Comparison of ENCODE assay signal across 8 mouse cellular contexts in the genomic region with DNA sequence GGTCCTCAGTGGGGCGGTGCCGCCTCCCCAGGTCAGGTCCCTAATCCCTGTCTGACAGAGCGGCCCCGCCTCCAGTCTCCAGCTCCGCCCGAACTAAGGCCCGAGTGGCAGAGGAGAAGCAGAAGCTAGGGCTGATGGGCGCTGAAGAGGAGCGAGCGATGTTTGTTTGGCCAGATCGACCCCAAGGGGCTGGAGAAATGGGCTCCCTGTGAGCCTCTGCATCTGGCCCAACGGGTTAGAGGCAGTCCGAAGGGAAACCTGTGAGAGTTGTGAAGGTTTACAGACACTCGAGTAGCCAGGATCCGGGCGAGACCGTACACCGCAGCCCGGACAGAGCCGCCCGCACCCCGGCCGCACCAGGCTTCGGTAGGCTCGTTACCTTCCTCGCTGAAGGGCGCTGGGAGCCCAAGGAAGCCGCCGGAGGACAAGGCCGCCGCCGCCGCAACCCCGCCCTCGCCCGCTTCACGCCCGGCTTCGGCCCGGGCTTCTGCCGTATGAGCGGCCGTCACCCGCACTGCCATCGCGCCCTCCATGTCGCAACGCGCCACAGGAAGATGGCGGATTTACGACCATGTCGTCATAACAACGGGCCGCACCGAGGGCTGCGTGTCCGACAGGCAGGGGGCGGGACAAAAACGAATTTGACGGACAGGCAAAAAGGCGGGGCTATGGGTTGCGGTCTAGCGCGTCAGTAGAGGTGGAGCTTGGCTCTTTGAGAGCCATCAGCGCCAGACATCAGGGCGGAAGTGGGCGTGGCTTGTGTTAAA. TPM values are rescaled to one million over a fixed set of nuclear protein-coding genes. Genes with fewer than 3 reads are reported as not detected.
A peak's percentile ranks its signal among the peaks of the same experiment; 100 is the strongest.
DNase-seq lines count a peak whose midpoint lies in the region; ATAC-seq and TF ChIP-seq lines count a peak whose summit lies in the region.

No protein-coding gene starts in this region.

- H3K4me3 ChIP-seq in ES-E14 (ENCODE audit: insufficient read depth in 1 of 2, low read depth in 1 of 2, low read length in 2 of 2, poor library complexity in 1 of 2, severe bottlenecking in 1 of 2), result peak overlapping the region; percentile 85
- peak overlapping the region; percentile 73 for H3K4me3 ChIP-seq in forebrain, embryonic 15.5 days
- H3K4me3 ChIP-seq in layer of hippocampus, adult 2 months, result peak overlapping the region; percentile 78
- peak overlapping the region; percentile 91 for H3K4me3 ChIP-seq in lung, embryonic 14.5 days (ENCODE audit: low read depth, low read length)
- peak overlapping the region; percentile 79 for H3K4me3 ChIP-seq in olfactory bulb, adult 2 months (ENCODE audit: insufficient read depth, low read depth, low read length)
- H3K4me3 ChIP-seq in thymus, adult 2 months (ENCODE audit: control insufficient read depth, insufficient read depth, low read length), result peak overlapping the region; percentile 73

- peak overlapping the region; percentile 91 for H3K9ac ChIP-seq in ES-E14 (ENCODE audit: insufficient read depth, low read depth, low read length, poor library complexity, severe bottlenecking)
- peak overlapping the region; percentile 92 for H3K9ac ChIP-seq in forebrain, embryonic 15.5 days (replicated peaks)
- peak overlapping the region; percentile 94 for H3K9ac ChIP-seq in lung, embryonic 14.5 days

- no peaks in the 10 kb centered on the region for H3K27me3 ChIP-seq in forebrain, embryonic 15.5 days
- H3K27me3 ChIP-seq in lung, embryonic 14.5 days (ENCODE audit: insufficient read depth, low read length), result no peaks in the 10 kb centered on the region
- no peaks in the 10 kb centered on the region for H3K27me3 ChIP-seq in thymus, adult 2 months (ENCODE audit: control insufficient read depth, insufficient read depth, low read length)

- 0 out of 2 replicates have a peak, but pooled peaks have one; percentile 5 for TF ChIP-seq CTCF in layer of hippocampus, adult 2 months (conservative IDR thresholded peaks at IDR 0.05)
- TF ChIP-seq CTCF in lung, embryonic 14.5 days (IDR thresholded peaks at IDR 0.05; ENCODE audit: low read depth), result peak; percentile 32; the same call in 1 of the 2 replicates
- no peak for TF ChIP-seq CTCF in olfactory bulb, adult 2 months (IDR thresholded peaks at IDR 0.05; ENCODE audit: insufficient read depth, low read depth, low read length)
- TF ChIP-seq CTCF in thymus, adult 2 months (IDR thresholded peaks at IDR 0.05; ENCODE audit: borderline replicate concordance, control insufficient read depth, extremely low read depth, insufficient read depth, low read length, poor library complexity), result peak; percentile 56; the same call in 1 of the 2 replicates

- TF ChIP-seq POLR2A in olfactory bulb, adult 2 months (IDR thresholded peaks at IDR 0.05; ENCODE audit: insufficient read depth, low read depth, low read length), result peak; percentile 85
- TF ChIP-seq POLR2A in thymus, adult 2 months (IDR thresholded peaks at IDR 0.05; ENCODE audit: control insufficient read depth, extremely low read depth, insufficient read depth, low read length, poor library complexity), result peak; percentile 87

- intact Hi-C loops in heart, postnatal 36 days (cut with DNase I), result no loop called here

- peak overlapping the region; percentile 74 for H3K4me2 ChIP-seq in forebrain, embryonic 15.5 days (replicated peaks)
- peak overlapping the region; percentile 59 for H3K4me2 ChIP-seq in lung, embryonic 14.5 days

- DNase-seq in ES-E14 (ENCODE audit: low read depth, low spot score), result peak; percentile 99
- DNase-seq in cerebellum, adult 11-12 months, result peak; percentile 99
- DNase-seq in heart, postnatal 36 days, result peak; percentile 99
- peak; percentile 99 to 100 for DNase-seq in layer of hippocampus, adult 2 months (ENCODE audit: low spot score in 2 of 2)
- DNase-seq in lung, embryonic 14.5 days, result peak; percentile 100
- DNase-seq in thymus, adult 2 months, result peak; percentile 100

- ATAC-seq in forebrain, embryonic 15.5 days (replicated peaks), result peak; percentile 96
- peak; percentile 94 for ATAC-seq in lung, embryonic 14.5 days (ENCODE audit: insufficient read depth)

- 0 out of 4 replicates have a peak, but pooled peaks cover 0 to 2% of the 10 kb centered on the region in 2 experiments for H3K4me1 ChIP-seq in ES-E14 (ENCODE audit: control insufficient read depth in 2 of 2, insufficient read depth in 2 of 2, low read length in 2 of 2, poor library complexity in 1 of 2)
- peaks cover 24% of the 10 kb centered on the region for H3K4me1 ChIP-seq in forebrain, embryonic 15.5 days
- 0 out of 2 replicates have a peak, but pooled peaks cover 5% of the 10 kb centered on the region for H3K4me1 ChIP-seq in lung, embryonic 14.5 days (ENCODE audit: insufficient read depth)
- H3K4me1 ChIP-seq in olfactory bulb, adult 2 months (ENCODE audit: control insufficient read depth, insufficient read depth, low read length), result no peaks in the 10 kb centered on the region
- peaks cover 2% of the 10 kb centered on the region; the same call in 1 of the 2 replicates for H3K4me1 ChIP-seq in thymus, adult 2 months (replicated peaks; ENCODE audit: control insufficient read depth, insufficient read depth, low read length)

- H3K36me3 ChIP-seq in ES-E14 (ENCODE audit: control insufficient read depth, insufficient read depth, low read length, poor library complexity, severe bottlenecking), result peaks cover 2% of the 10 kb centered on the region; the same call in 1 of the 2 replicates
- H3K36me3 ChIP-seq in forebrain, embryonic 15.5 days, result peaks cover 16% of the 10 kb centered on the region
- peaks cover 11% of the 10 kb centered on the region for H3K36me3 ChIP-seq in lung, embryonic 14.5 days (ENCODE audit: insufficient read depth)
- H3K36me3 ChIP-seq in thymus, adult 2 months (ENCODE audit: control insufficient read depth, insufficient read depth, low read length), result peaks cover 5% of the 10 kb centered on the region

- WGBS in forebrain, embryonic 15.5 days, result 0% methylated on average over 67 of the region's 67 CpGs
- WGBS in lung, embryonic 14.5 days, result under 1% methylated on average over 67 of the region's 67 CpGs
- under 1% methylated on average over 67 of the region's 67 CpGs for WGBS in olfactory bulb, adult 2 months
- under 1% methylated on average over 67 of the region's 67 CpGs for WGBS in thymus, adult 2 months

- H3K9me3 ChIP-seq in ES-E14 (ENCODE audit: control insufficient read depth, insufficient read depth, low read depth, low read length), result no peaks in the 10 kb centered on the region
- H3K9me3 ChIP-seq in forebrain, embryonic 15.5 days, result no peaks in the 10 kb centered on the region
- H3K9me3 ChIP-seq in lung, embryonic 14.5 days (ENCODE audit: low read depth, low read length), result no peaks in the 10 kb centered on the region

- peak overlapping the region; percentile 61 for H3K27ac ChIP-seq in ES-E14 (ENCODE audit: insufficient read depth, low read depth, low read length, poor library complexity, severe bottlenecking)
- peak overlapping the region; percentile 85 for H3K27ac ChIP-seq in forebrain, embryonic 15.5 days (replicated peaks)
- H3K27ac ChIP-seq in layer of hippocampus, adult 2 months, result peak overlapping the region; percentile 96
- H3K27ac ChIP-seq in lung, embryonic 14.5 days (ENCODE audit: low read depth), result peak overlapping the region; percentile 98
- peak overlapping the region; percentile 91 for H3K27ac ChIP-seq in olfactory bulb, adult 2 months (ENCODE audit: insufficient read depth, low read depth, low read length)
- peak overlapping the region; percentile 61 for H3K27ac ChIP-seq in thymus, adult 2 months (ENCODE audit: control insufficient read depth, insufficient read depth, low read length)

- in situ Hi-C loops in ES-E14 (cut with MboI; ENCODE audit: low sequenced_read_pairs in 2 of 2, unreplicated experiment in 2 of 2), result no loop called here

RNA-seq across cellular contexts. Expression of gene Dnase1l2, which starts 12.0 kb away (rescaled TPM):
- 1.2 and 1.8 TPM in 2 replicates for total RNA-seq in ES-E14 (2012; rRNA removed)
- 5.7 and 6.6 TPM in 2 replicates for polyA plus RNA-seq in forebrain, embryonic 15.5 days (2015; fragmentation: Nextera tagmentation; extraction: Ambion mirVana)
- 1 to 10 TPM; 1.1 to 1.4 TPM for total RNA-seq in heart, postnatal 36 days (2021)
- 10 to 100 TPM in 1 of 2 experiments, 1 to 10 TPM in 1; 5.4 to 10.7 TPM for total RNA-seq in layer of hippocampus, adult 2 months (2021)
- 1.8 and 2.6 TPM in 2 replicates for polyA plus RNA-seq in lung, embryonic 14.5 days (2014; fragmentation: Nextera tagmentation; extraction: Ambion mirVana)
- not detected in 2 replicates for polyA plus RNA-seq in olfactory bulb, adult 2 months (2012; ENCODE audit: insufficient read depth, insufficient read length, low replicate concordance, missing spikeins)
- polyA plus RNA-seq in thymus, adult 2 months (2012; rRNA removed), result 11.3 and 18.2 TPM in 2 replicates

RNA-seq across cellular contexts. Expression of gene E4f1, which starts 15.2 kb away (rescaled TPM):
- 23.4 and 38.2 TPM in 2 replicates for total RNA-seq in ES-E14 (2012; rRNA removed)
- polyA plus RNA-seq in forebrain, embryonic 15.5 days (2015; fragmentation: Nextera tagmentation; extraction: Ambion mirVana), result 44.0 and 44.9 TPM in 2 replicates
- 10 to 100 TPM; 11.0 to 12.4 TPM for total RNA-seq in heart, postnatal 36 days (2021)
- total RNA-seq in layer of hippocampus, adult 2 months (2021), result 10 to 100 TPM; 34.0 to 39.4 TPM
- 22.3 and 25.2 TPM in 2 replicates for polyA plus RNA-seq in lung, embryonic 14.5 days (2014; fragmentation: Nextera tagmentation; extraction: Ambion mirVana)
- not detected in 2 replicates for polyA plus RNA-seq in olfactory bulb, adult 2 months (2012; ENCODE audit: insufficient read depth, insufficient read length, low replicate concordance, missing spikeins)
- 166 and 188 TPM in 2 replicates for polyA plus RNA-seq in thymus, adult 2 months (2012; rRNA removed)

RNA-seq across cellular contexts. Expression of gene Pgp, which starts 15.3 kb away (rescaled TPM):
- 12.8 and 16.6 TPM in 2 replicates for total RNA-seq in ES-E14 (2012; rRNA removed)
- 51.0 and 54.0 TPM in 2 replicates for polyA plus RNA-seq in forebrain, embryonic 15.5 days (2015; fragmentation: Nextera tagmentation; extraction: Ambion mirVana)
- total RNA-seq in heart, postnatal 36 days (2021), result 10 to 100 TPM; 39.1 to 41.9 TPM
- total RNA-seq in layer of hippocampus, adult 2 months (2021), result 10 to 100 TPM; 58.2 to 62.7 TPM
- 57.9 and 60.2 TPM in 2 replicates for polyA plus RNA-seq in lung, embryonic 14.5 days (2014; fragmentation: Nextera tagmentation; extraction: Ambion mirVana)
- not detected in 2 replicates for polyA plus RNA-seq in olfactory bulb, adult 2 months (2012; ENCODE audit: insufficient read depth, insufficient read length, low replicate concordance, missing spikeins)
- polyA plus RNA-seq in thymus, adult 2 months (2012; rRNA removed), result 58.8 and 65.4 TPM in 2 replicates

RNA-seq across cellular contexts. Expression of gene Bricd5, which starts 18.7 kb away (rescaled TPM):
- total RNA-seq in ES-E14 (2012; rRNA removed), result 1.2 and 1.4 TPM in 2 replicates
- 0.40 TPM in 1 of 2 replicates, not detected in the other for polyA plus RNA-seq in forebrain, embryonic 15.5 days (2015; fragmentation: Nextera tagmentation; extraction: Ambion mirVana)
- not detected for total RNA-seq in heart, postnatal 36 days (2021)
- total RNA-seq in layer of hippocampus, adult 2 months (2021), result 1 to 10 TPM; 2.0 to 2.3 TPM
- polyA plus RNA-seq in lung, embryonic 14.5 days (2014; fragmentation: Nextera tagmentation; extraction: Ambion mirVana), result 0.37 TPM in 1 of 2 replicates, not detected in the other
- not detected in 2 replicates for polyA plus RNA-seq in olfactory bulb, adult 2 months (2012; ENCODE audit: insufficient read depth, insufficient read length, low replicate concordance, missing spikeins)
- 0.57 and 0.97 TPM in 2 replicates for polyA plus RNA-seq in thymus, adult 2 months (2012; rRNA removed)

RNA-seq across cellular contexts. Expression of gene Mlst8, which starts 23.9 kb away (rescaled TPM):
- total RNA-seq in ES-E14 (2012; rRNA removed), result 24.2 and 32.8 TPM in 2 replicates
- 35.2 and 36.4 TPM in 2 replicates for polyA plus RNA-seq in forebrain, embryonic 15.5 days (2015; fragmentation: Nextera tagmentation; extraction: Ambion mirVana)
- total RNA-seq in heart, postnatal 36 days (2021), result 1 to 10 TPM; 8.1 to 9.0 TPM
- 10 to 100 TPM; 36.0 to 44.9 TPM for total RNA-seq in layer of hippocampus, adult 2 months (2021)
- 23.8 and 30.2 TPM in 2 replicates for polyA plus RNA-seq in lung, embryonic 14.5 days (2014; fragmentation: Nextera tagmentation; extraction: Ambion mirVana)
- not detected in 2 replicates for polyA plus RNA-seq in olfactory bulb, adult 2 months (2012; ENCODE audit: insufficient read depth, insufficient read length, low replicate concordance, missing spikeins)
- 78.9 and 84.5 TPM in 2 replicates for polyA plus RNA-seq in thymus, adult 2 months (2012; rRNA removed)

Comparison
In these comparisons a context has a peak if more than half of its experiments do, and no peak if none do; other contexts are left out.
1. Peak in every context shown above with its lines: DNase-seq, ATAC-seq, H3K4me3 ChIP-seq and H3K27ac ChIP-seq.